ENCODE assay signal across 9 mouse cellular contexts in the genomic region with DNA sequence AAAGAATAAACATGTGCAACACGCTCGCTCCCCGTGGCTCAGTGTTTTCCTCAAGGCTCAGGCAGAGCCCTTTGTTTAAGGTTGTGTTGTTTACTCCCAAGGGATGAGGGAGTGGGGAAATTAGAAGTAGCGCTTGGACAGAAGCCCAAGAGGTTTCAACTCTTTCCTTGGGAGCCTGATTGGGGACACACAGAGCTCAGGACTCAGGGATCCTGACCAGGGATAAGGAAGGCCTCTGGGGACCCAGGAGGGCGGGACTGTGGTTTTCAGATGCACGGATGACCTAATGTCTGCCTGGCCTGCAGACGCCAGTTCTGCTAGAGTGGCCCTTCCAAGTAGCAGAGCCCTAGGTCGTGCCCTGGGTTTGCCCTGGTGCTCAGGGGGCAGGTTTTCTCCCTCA. TPM values are rescaled to one million over a fixed set of nuclear protein-coding genes. Genes with fewer than 3 reads are reported as not detected.
DNase-seq lines count a peak whose midpoint lies in the region; ATAC-seq and TF ChIP-seq lines count a peak whose summit lies in the region.
"Had no signal": no experiment of that assay in that cellular context is flagged by ENCODE, and none has a peak within 500 bp of the region (broad histone marks: within the 10 kb centered on the region; RNA-seq: fewer than 3 reads in every experiment).

No protein-coding gene starts in this region.

- peak overlapping the region; percentile 30 for H3K4me3 ChIP-seq in E14TG2a.4 (replicated peaks; ENCODE audit: low read length)
- no peak overlapping the region for H3K4me3 ChIP-seq in heart, embryonic 14.5 days (ENCODE audit: control insufficient read depth in 1 of 2, insufficient read depth in 1 of 2, low read depth in 1 of 2, low read length in 2 of 2)
- H3K4me3 ChIP-seq in lung, embryonic 15.5 days: no peak overlapping the region
- H3K4me3 ChIP-seq: embryonic facial prominence, embryonic 12.5 days; liver, embryonic 15.5 days had no signal

- no peak overlapping the region for H3K9ac ChIP-seq in heart, embryonic 14.5 days (ENCODE audit: low read length)
- no peak overlapping the region for H3K9ac ChIP-seq in lung, embryonic 15.5 days
- H3K9ac ChIP-seq: embryonic facial prominence, embryonic 12.5 days; liver, embryonic 15.5 days had no signal

- H3K9me3 ChIP-seq in E14TG2a.4 (ENCODE audit: low read length): no peaks in the 10 kb centered on the region
- no peaks in the 10 kb centered on the region for H3K9me3 ChIP-seq in heart, embryonic 14.5 days (ENCODE audit: control insufficient read depth, low read length)
- no peaks in the 10 kb centered on the region for H3K9me3 ChIP-seq in lung, embryonic 15.5 days
- H3K9me3 ChIP-seq: embryonic facial prominence, embryonic 12.5 days; liver, embryonic 15.5 days had no signal

- H3K4me1 ChIP-seq in E14TG2a.4 (replicated peaks; ENCODE audit: low read depth, low read length): peaks cover 81% of the 10 kb centered on the region
- peaks cover 5 to 6% of the 10 kb centered on the region in 2 experiments; a peak in 2 of 4 replicates for H3K4me1 ChIP-seq in heart, embryonic 14.5 days (ENCODE audit: control insufficient read depth in 2 of 2, insufficient read depth in 2 of 2, low read length in 2 of 2)
- H3K4me1 ChIP-seq in lung, embryonic 15.5 days: 0 out of 2 replicates have a peak, but pooled peaks cover 7% of the 10 kb centered on the region
- H3K4me1 ChIP-seq: embryonic facial prominence, embryonic 12.5 days had no signal

- H3K4me2 ChIP-seq in heart, embryonic 14.5 days (ENCODE audit: low read length): no peak overlapping the region
- H3K4me2 ChIP-seq in lung, embryonic 15.5 days: no peak overlapping the region
- H3K4me2 ChIP-seq: embryonic facial prominence, embryonic 12.5 days; liver, embryonic 15.5 days had no signal

- peak; percentile 69 for ATAC-seq in heart, embryonic 14.5 days (ENCODE audit: insufficient number of reproducible peaks, insufficient read depth, low FRiP score, low read depth)
- ATAC-seq in lung, embryonic 15.5 days (ENCODE audit: borderline replicate concordance, extremely low read depth, low FRiP score, low TSS enrichment): peak; percentile 49; the same call in 1 of the 2 replicates

- H3K36me3 ChIP-seq in E14TG2a.4 (ENCODE audit: insufficient read depth, low read length): no peaks in the 10 kb centered on the region
- H3K36me3 ChIP-seq in heart, embryonic 14.5 days (ENCODE audit: control insufficient read depth, insufficient read depth, low read length): no peaks in the 10 kb centered on the region
- H3K36me3 ChIP-seq in lung, embryonic 15.5 days: no peaks in the 10 kb centered on the region
- H3K36me3 ChIP-seq: embryonic facial prominence, embryonic 12.5 days; liver, embryonic 15.5 days had no signal

- no peak for TF ChIP-seq CTCF in E14TG2a.4 (conservative IDR thresholded peaks at IDR 0.05; ENCODE audit: low read length)

- no peaks in the 10 kb centered on the region for H3K27me3 ChIP-seq in E14TG2a.4 (ENCODE audit: insufficient read depth, low read length)
- no peaks in the 10 kb centered on the region for H3K27me3 ChIP-seq in heart, embryonic 14.5 days (ENCODE audit: control insufficient read depth, insufficient read depth, low read length)
- no peaks in the 10 kb centered on the region for H3K27me3 ChIP-seq in lung, embryonic 15.5 days
- H3K27me3 ChIP-seq: embryonic facial prominence, embryonic 12.5 days; liver, embryonic 15.5 days had no signal

- peak; percentile 80 for DNase-seq in adrenal gland, adult 2 months
- no peak for DNase-seq in layer of hippocampus, adult 8-10 months (ENCODE audit: low spot score in 2 of 2)
- DNase-seq in right cerebral cortex, postnatal 4 days: no peak
- no peak for DNase-seq in c-Kit-positive CD71-positive TER-119-positive erythroid progenitor cells, embryonic 14.5 days (ENCODE audit: low spot score)

- 45% methylated on average over 8 of the region's 8 CpGs for WGBS in heart, embryonic 14.5 days
- 41% methylated on average over 8 of the region's 8 CpGs for WGBS in lung, embryonic 15.5 days

- peak overlapping the region; percentile 31 to 33; a peak in 2 of 4 replicates for H3K27ac ChIP-seq in heart, embryonic 14.5 days (replicated peaks in 1 of 2; ENCODE audit: control insufficient read depth in 1 of 2, insufficient read depth in 1 of 2, low read depth in 2 of 2, low read length in 2 of 2)
- 0 out of 2 replicates have a peak overlapping the region, but pooled peaks have one; percentile 25 for H3K27ac ChIP-seq in lung, embryonic 15.5 days
- H3K27ac ChIP-seq: embryonic facial prominence, embryonic 12.5 days; liver, embryonic 15.5 days had no signal

RNA-seq across cellular contexts. Expression of a gene that starts 24.0 kb away (rescaled TPM):
- total RNA-seq in adrenal gland, adult 2 months (2021): 10 to 100 TPM; 81.6 to 82.5 TPM
- 219 and 223 TPM in 2 replicates for polyA plus RNA-seq in adrenal gland, adult 2 months (2012; rRNA removed)
- 79.9 and 84.2 TPM in 2 replicates for polyA plus RNA-seq in heart, embryonic 14.5 days (2014; fragmentation: Nextera tagmentation; extraction: Ambion mirVana)
- polyA plus RNA-seq in lung, embryonic 15.5 days (2015; fragmentation: Nextera tagmentation; extraction: Ambion mirVana): 46.7 and 49.9 TPM in 2 replicates
- total RNA-seq in layer of hippocampus, adult 8-10 months (2022): 100 to 1,000 TPM; 568 to 629 (median 583) TPM

RNA-seq across cellular contexts. Expression of a gene that starts 31.9 kb away (rescaled TPM):
- total RNA-seq in adrenal gland, adult 2 months (2021): 10 to 100 TPM; 11.4 to 13.3 TPM
- 4.3 TPM in 2 replicates for polyA plus RNA-seq in adrenal gland, adult 2 months (2012; rRNA removed)
- polyA plus RNA-seq in heart, embryonic 14.5 days (2014; fragmentation: Nextera tagmentation; extraction: Ambion mirVana): 14.9 and 16.4 TPM in 2 replicates
- 27.2 and 30.4 TPM in 2 replicates for polyA plus RNA-seq in lung, embryonic 15.5 days (2015; fragmentation: Nextera tagmentation; extraction: Ambion mirVana)
- 1 to 10 TPM; 5.1 to 7.7 (median 6.4) TPM for total RNA-seq in layer of hippocampus, adult 8-10 months (2022)

RNA-seq across cellular contexts. Expression of a gene that starts 57.9 kb away (rescaled TPM):
- under 1 TPM; 0.52 to 0.69 TPM for total RNA-seq in adrenal gland, adult 2 months (2021)
- polyA plus RNA-seq in adrenal gland, adult 2 months (2012; rRNA removed): 0.71 TPM in 1 of 2 replicates, not detected in the other
- 2.4 TPM in 1 of 2 replicates, not detected in the other for polyA plus RNA-seq in heart, embryonic 14.5 days (2014; fragmentation: Nextera tagmentation; extraction: Ambion mirVana)
- polyA plus RNA-seq in lung, embryonic 15.5 days (2015; fragmentation: Nextera tagmentation; extraction: Ambion mirVana): 1.0 and 1.2 TPM in 2 replicates
- total RNA-seq in layer of hippocampus, adult 8-10 months (2022): not detected
